Mouse (Mus musculus) macrophage (primary cell): ENCODE results near the gene Tfap2b. TPM values are rescaled to one million over a fixed set of nuclear protein-coding genes. Genes with fewer than 3 reads are reported as not detected.

Source experiments
- H3K27ac ChIP-seq: fragments of 350-480 bp; formaldehyde crosslinking; 2 replicates; pipeline ENCODE4 v1.9.0; 2021
- H3K36me3 ChIP-seq: fragments of 350-480 bp; formaldehyde crosslinking; 2 replicates; pipeline ENCODE4 v1.9.0; 2021; ENCODE audit errors: inconsistent target
- H3K4me3 ChIP-seq: fragments of 350-480 bp; formaldehyde crosslinking; 2 replicates; pipeline ENCODE4 v1.9.0; 2021; ENCODE audit errors: inconsistent target
- H3K79me2 ChIP-seq: fragments of 350-480 bp; formaldehyde crosslinking; 2 replicates; pipeline ENCODE4 v1.9.0; 2021; ENCODE audit errors: inconsistent target
- WGBS: methylation state at CpG from one replicate; pipeline ENCODE4 v1.1.7; 2026; ENCODE audit warnings: inconsistent platforms; ENCODE audit not compliant: missing documents; 5-methylcytosine and 5-hydroxymethylcytosine counted together
- polyA plus RNA-seq: library from polyadenylated mRNA; stranded (reverse); fragments of 250-400 nt; gene quantifications from 3 replicates; pipeline ENCODE4 v1.2.4, GENCODE M21; 2018; ENCODE audit warnings: inconsistent platforms

Gene Tfap2b
- polyA plus RNA-seq, 1 experiment from 2014 or later, result not detected

GRCm38 (mm10) chr1:19241316-19241715, 32.6 kb downstream of the Tfap2b start:
- H3K4me3 ChIP-seq, result no peak overlapping the region
- H3K79me2 ChIP-seq, result no peaks in the 10 kb centered on the region
- no peak overlapping the region for H3K27ac ChIP-seq
- WGBS, result 8% methylated on average over 20 of the region's 20 CpGs
- H3K36me3 ChIP-seq, result no peaks in the 10 kb centered on the region

- no peaks in the 10 kb centered on the region for H3K36me3 ChIP-seq
- no peak overlapping the region for H3K27ac ChIP-seq
- H3K79me2 ChIP-seq, result no peaks in the 10 kb centered on the region
- 8% methylated on average over 8 of the region's 8 CpGs for WGBS
- H3K4me3 ChIP-seq, result no peak overlapping the region
These were observed 33.3 kb downstream of the Tfap2b start for GRCm38 (mm10) chr1:19242021-19242420.

- H3K4me3 ChIP-seq, result no peak overlapping the region
- no peaks in the 10 kb centered on the region for H3K36me3 ChIP-seq
- H3K27ac ChIP-seq, result no peak overlapping the region
- 57% methylated on average over 4 of the region's 4 CpGs for WGBS
- H3K79me2 ChIP-seq, result no peaks in the 10 kb centered on the region
These were observed 36.3 kb downstream of the Tfap2b start for GRCm38 (mm10) chr1:19245032-19245431.

GRCm38 (mm10) chr1:19251286-19251685, 42.6 kb downstream of the Tfap2b start:
- WGBS, result 76% methylated on average over 6 of the region's 6 CpGs
- H3K79me2 ChIP-seq, result no peaks in the 10 kb centered on the region

GRCm38 (mm10) chr1:19269596-19269995, 60.9 kb downstream of the Tfap2b start:
- H3K4me3 ChIP-seq, result no peak overlapping the region
- WGBS, result no CpG with 5 or more reads among the region's 1 CpGs

More at GRCm38 (mm10) chr1:19251286-19251685, 42.6 kb downstream of the Tfap2b start:
- Histone ChIP-seq H3K4me3 (no peak overlapping the region), H3K36me3 (no peaks in the 10 kb centered on the region), H3K27ac (no peak overlapping the region)

More at GRCm38 (mm10) chr1:19269596-19269995, 60.9 kb downstream of the Tfap2b start:
- H3K79me2 ChIP-seq, result no peaks in the 10 kb centered on the region
- no peaks in the 10 kb centered on the region for H3K36me3 ChIP-seq
- no peak overlapping the region for H3K27ac ChIP-seq

Other genes starting within 250 kb of the Tfap2b start
- gene Tfap2d, start 105.9 kb upstream of the Tfap2b start, polyA plus RNA-seq, result not detected in 3 replicates